Mouse (Mus musculus) cerebellum, adult 2 months (tissue): ENCODE results near the gene Fbln2.

Experiments used
- CTCF ChIP-seq: fragments of 200-500 bp; IDR thresholded peaks from 2 replicates; pipeline ENCODE4 v1.5.1; 2011; ENCODE audit warnings: low read depth, mild to moderate bottlenecking, control low read depth, low read length, moderate library complexity, borderline replicate concordance; ENCODE audit not compliant: insufficient read depth
- POLR2A ChIP-seq: fragments of 200-500 bp; IDR thresholded peaks from 2 replicates; pipeline ENCODE4 v1.6.1; 2011; ENCODE audit warnings: low read length, control low read depth, borderline replicate concordance; ENCODE audit not compliant: insufficient read depth

DNA sequence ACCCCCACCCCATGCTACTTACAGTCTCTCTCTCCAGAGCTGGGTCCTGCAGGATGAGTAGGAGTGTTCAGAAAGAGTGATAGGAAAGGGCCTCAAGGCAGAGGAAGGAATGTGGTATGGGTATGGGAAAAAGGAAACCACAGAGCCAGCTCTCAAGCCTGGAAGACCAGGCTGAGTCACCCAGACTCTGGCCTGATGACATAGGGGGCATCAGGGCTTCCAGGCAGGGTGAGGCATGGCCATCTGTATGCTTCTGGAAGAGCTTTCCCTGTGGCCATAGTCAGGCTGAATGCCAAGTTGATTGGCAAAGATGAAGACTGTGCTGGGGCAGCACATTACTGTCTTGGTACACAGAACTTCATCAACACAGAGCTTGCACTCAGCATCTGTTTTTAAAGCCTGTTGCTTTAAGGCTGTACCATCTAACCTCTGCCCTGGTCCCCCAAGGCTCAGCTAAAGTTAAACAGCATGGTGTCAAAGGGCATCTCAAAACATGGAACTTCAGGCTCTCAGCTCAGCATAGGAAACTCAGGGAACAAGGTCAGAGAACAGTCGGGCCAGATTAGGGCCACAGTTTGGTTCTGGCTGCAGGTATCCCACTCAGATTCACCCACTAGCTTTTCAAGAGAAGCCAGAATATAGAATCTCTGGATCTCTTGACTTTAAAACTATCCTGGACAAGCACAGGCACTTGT, 19.3 kb upstream of the Fbln2 start:
- TF ChIP-seq CTCF (no peak), POLR2A (no peak)
